Mouse (Mus musculus) forebrain, embryonic 13.5 days (tissue): ENCODE measurements around the gene Hadh. TPM values are rescaled to one million over a fixed set of nuclear protein-coding genes. Genes with fewer than 3 reads are reported as not detected.

Source experiments
- polyA plus RNA-seq: library from polyadenylated mRNA; unstranded; fragments of >200 nt; fragmentation: Nextera tagmentation; extraction: Ambion mirVana; gene quantifications from 2 replicates; pipeline ENCODE4 v1.2.1, GENCODE M21; 2015

The Hadh gene
- polyA plus RNA-seq, 1 experiment from 2014 or later: 37.2 TPM

Other genes with a start within 250 kb of the Hadh start
- 24.8 and 27.6 TPM in 2 replicates for gene Lef1, start 161.6 kb downstream of the Hadh start, polyA plus RNA-seq
- 3.4 and 4.7 TPM in 2 replicates for gene Cyp2u1, start 31.1 kb upstream of the Hadh start, polyA plus RNA-seq
- gene Sgms2, start 219.3 kb upstream of the Hadh start, polyA plus RNA-seq: 0.53 and 0.68 TPM in 2 replicates